Mouse (Mus musculus) gastrocnemius, adult 8-10 months (tissue): ENCODE measurements around the gene Ncan. TPM values are rescaled to one million over a fixed set of nuclear protein-coding genes. Genes with fewer than 3 reads are reported as not detected.

ENCODE experiments used
- DNase-seq, 2 experiments: peaks; one replicate each; pipeline ENCODE4 v3.0.0; 2022; ENCODE audit warnings: low spot score in 2 of 2
- total RNA-seq, 4 experiments: library from RNA; stranded (reverse); gene quantifications; 2 replicates each; pipeline ENCODE4 v1.2.4; 2022

Ncan gene
- total RNA-seq, 4 experiments from 2014 or later: 0.05 to 0.11 (median 0.08) TPM; not detected in 1

- peak in 1 of 2 experiments; percentile 28 for DNase-seq
Observed at GRCm38 (mm10) chr8:70129309-70129952, 8.8 kb upstream of the Ncan start.

DNA sequence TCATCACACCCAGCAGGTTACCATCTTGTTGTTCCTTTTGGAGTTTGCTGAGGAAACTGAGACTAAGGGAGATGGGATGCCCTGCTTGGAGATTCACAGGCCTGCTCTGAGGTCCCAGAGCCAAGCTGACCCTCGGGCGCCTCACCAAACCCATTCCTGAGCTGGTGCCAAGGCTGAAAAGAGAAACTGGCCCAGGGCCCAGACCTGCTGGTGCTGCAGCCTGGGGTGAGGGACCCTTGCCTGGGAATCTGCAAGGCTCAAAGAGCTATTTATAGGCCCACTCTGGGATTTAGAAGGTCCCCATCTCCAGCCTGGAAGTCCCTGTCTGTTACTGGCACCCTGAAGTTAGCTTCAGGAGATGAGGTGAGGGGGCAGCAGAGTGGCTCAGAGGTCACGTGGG, 7.8 kb upstream of the Ncan start:
- peak; percentile 57 to 69 for DNase-seq

- no peak for DNase-seq
Observed at GRCm38 (mm10) chr8:70124992-70125391, 4.3 kb upstream of the Ncan start.

DNA sequence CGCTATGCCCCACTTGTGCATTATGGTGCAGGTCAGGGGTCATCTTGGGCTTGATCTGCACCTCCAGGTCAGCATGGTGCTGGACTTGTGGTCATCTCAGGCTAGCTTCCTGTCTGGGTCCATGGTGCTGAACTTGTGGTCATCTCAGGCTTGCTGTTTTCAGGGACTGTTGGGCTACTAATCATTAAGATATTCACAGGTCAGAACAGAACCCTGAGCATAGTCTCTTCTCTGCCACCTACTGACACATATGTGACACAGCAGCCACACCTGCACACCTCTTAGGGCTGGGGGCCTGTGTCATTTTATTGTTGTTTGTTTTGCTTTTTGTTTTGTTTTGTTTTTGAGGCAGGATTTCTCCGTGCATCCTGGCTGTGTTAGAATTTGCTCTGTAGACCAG, 2.2 kb upstream of the Ncan start:
- no peak for DNase-seq

DNA sequence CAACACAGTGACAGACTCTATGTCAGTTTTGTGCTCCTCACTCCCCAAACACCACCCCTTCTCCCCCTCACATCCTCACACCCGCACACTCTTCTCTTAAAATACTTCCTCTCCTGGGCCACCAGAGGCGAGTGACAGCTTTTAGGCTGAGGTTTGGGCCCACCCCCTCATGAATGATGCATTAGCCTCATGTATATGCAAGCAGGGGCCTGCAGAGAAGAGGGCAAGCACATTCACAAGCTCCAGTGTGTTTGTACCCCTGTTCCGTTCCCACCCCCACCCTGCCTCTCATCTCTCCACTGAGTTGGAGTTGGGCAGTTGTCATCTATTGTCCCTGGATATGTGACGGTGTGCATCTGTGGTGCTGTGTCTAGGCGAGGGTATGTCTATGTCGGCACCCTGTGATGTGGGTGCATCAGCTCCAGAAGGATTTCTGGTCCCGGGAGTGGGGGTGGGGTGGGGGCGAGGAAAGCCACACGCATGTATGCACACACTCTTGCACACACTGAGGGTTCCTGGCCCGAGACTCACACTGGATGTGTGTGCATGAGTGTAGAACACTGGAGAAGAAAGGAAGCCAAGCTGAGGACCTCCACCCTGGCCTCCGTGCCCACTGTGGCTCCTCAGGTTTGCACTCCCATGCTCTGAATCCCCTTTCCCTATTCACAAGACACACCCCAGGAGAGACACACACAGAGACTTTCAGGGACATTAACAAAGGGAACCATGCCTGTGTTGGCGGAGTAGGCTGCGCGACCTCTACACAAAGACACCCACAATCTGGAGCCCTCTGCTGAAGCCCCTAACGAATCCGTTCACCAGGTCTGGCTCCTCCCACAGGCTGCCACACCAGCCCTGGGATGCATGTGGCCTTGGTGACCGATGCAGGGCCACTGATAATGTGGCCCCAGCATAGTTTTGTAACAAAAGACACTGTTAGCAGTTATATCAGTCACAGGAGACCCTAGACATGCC, 1.7 kb downstream of the Ncan start:
- DNase-seq: no peak

- no peak for DNase-seq
Observed at GRCm38 (mm10) chr8:70117611-70118010, 3.1 kb downstream of the Ncan start.

DNA sequence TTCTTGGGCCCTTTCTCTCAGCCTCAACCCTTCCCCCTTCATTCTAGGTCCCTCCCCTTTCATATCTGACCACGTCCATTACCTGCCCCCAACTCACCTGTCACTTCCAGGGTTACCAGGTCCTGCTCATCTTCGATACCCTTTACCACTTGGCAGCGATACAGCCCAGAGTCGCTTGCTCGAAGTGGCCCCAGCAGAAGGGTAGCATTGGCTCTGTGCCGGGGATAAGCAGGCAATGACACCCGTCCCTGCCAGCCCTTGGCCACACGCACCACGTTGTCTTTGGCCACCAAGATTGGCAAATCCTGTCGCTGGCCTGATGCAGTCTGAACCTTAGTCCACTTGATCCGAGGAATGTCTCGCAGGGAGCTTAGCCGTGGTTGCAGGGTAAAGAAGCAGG, 5.8 kb downstream of the Ncan start:
- DNase-seq: no peak

DNA sequence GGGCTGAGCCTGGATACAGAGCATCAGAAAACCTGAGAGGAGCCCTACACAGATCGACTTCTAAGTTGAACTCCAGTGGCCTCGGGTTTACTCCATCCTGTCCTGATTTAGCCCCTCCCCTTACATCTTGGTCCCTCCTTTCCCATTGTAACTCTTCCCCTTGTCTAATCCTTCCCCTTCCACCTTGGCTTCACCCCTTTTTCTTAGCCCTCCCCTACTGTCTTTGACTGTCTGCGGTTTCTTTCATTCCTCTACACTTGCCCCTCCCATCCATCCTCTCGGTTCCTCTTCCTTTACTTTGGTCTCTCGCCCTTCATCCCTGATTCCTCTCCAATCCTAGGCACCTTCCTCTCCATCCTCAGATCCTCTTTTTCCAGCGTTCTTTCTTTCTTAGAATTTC, 6.2 kb downstream of the Ncan start:
- no peak for DNase-seq

DNA sequence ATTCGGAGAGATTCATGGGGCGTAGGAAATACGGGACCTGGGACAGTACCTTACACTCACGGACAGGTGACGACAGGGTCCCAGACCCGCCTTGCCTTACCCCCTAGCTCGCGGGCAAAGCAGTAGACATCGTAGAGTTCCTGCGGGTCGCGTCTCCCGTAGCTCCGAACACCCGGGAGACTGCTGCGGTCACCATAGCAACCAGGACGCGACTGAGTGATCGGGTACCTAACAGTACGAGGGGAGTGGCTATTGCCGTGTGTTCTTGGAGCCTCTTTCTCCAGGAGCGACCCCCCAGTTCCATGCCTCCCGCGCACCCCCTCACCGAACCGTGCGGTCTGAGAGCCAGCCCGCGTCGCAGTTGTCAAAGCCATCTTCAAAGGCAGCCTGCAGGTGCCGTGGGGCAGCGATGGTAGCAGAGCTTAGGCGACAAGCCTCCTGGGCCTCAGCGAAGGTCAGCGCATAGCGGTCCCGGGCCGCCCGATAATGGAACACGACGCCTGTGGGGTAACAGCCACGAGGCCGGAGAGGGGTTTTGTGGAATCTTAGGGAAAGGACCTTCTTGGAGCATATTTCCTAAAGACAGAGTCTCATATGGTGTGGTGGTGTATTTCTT, 8.2 kb downstream of the Ncan start:
- no peak for DNase-seq

GRCm38 (mm10) chr8:70111192-70111795, 9.4 kb downstream of the Ncan start:
- no peak for DNase-seq

DNA sequence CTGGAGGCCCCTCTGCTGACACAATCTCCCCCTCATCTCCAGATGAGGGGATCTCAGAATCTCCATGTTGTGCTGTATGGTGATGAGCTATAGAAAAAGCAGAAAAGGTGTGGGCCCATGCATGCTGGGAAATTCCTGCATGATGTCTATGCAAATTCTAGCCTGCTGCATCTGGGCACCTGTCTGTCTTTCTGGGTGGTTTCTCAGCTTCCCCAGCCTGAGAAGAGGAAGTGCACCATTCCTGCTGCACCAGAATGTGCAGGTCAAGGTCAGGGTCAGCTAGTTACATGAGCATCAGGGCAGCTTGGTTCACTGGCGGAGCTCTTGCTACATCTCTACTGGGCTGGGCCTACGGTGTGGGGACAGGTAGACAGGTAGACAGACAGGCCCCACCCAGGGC, 10.2 kb downstream of the Ncan start:
- DNase-seq: no peak

- no peak for DNase-seq
Observed at GRCm38 (mm10) chr8:70104922-70105321, 15.8 kb downstream of the Ncan start.

- DNase-seq: no peak
Observed at GRCm38 (mm10) chr8:70104506-70104905, 16.2 kb downstream of the Ncan start.

- DNase-seq: no peak
Observed at GRCm38 (mm10) chr8:70100241-70100640, 20.4 kb downstream of the Ncan start.

GRCm38 (mm10) chr8:70099276-70099675, 21.4 kb downstream of the Ncan start:
- no peak for DNase-seq

GRCm38 (mm10) chr8:70092786-70093185, 27.9 kb downstream of the Ncan start:
- DNase-seq: no peak

DNA sequence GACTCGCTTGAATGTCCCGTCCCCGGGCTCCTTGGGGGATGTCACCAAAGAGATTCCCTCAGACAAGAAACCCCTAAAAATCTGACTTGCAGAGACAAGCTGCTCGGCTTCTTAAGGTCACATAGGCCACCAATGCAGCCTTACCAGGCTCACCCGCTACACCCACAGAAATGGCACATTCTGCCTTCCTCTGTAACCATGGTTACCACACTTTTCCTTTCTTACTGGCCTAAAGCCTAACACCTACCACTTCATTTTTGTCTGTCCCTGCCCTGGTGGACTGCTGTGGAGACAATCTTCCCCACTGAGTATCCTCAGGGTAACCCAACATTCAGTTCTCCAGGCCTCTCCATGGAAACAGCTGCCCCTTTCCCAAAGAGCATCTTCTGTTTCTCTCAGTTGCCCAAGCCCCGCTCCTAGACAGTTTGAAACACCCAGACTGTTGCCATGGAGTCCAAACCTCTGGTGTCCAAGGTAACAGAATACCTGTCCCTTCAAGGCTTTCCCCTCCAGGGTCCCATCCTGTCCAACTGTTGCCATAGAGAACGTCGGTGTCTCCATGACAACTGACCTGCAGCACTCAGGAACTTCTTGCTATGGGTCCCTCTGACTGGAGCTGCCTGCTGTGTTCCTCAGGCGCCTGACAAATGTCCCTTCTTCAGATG, 31.2 kb downstream of the Ncan start:
- no peak for DNase-seq

GRCm38 (mm10) chr8:70087836-70088650, 32.6 kb downstream of the Ncan start:
- DNase-seq: peak in 1 of 2 experiments; percentile 15

- DNase-seq: no peak
Observed at GRCm38 (mm10) chr8:70087237-70087636, 33.4 kb downstream of the Ncan start.

GRCm38 (mm10) chr8:70086151-70086550, 34.5 kb downstream of the Ncan start:
- no peak for DNase-seq
